Mouse (Mus musculus) liver, adult 2 months (tissue): ENCODE measurements around the gene Adrb1.

ENCODE experiments used
- CTCF ChIP-seq: fragments of 200-500 bp; IDR thresholded peaks from 2 replicates; pipeline ENCODE4 v1.5.1; 2011; ENCODE audit warnings: low read depth, low read length, control low read depth
- POLR2A ChIP-seq: fragments of 200-500 bp; IDR thresholded peaks from 2 replicates; pipeline ENCODE4 v1.6.1; 2011; ENCODE audit warnings: low read length, control low read depth; ENCODE audit not compliant: insufficient read depth; ENCODE audit errors: extremely low read depth

DNA sequence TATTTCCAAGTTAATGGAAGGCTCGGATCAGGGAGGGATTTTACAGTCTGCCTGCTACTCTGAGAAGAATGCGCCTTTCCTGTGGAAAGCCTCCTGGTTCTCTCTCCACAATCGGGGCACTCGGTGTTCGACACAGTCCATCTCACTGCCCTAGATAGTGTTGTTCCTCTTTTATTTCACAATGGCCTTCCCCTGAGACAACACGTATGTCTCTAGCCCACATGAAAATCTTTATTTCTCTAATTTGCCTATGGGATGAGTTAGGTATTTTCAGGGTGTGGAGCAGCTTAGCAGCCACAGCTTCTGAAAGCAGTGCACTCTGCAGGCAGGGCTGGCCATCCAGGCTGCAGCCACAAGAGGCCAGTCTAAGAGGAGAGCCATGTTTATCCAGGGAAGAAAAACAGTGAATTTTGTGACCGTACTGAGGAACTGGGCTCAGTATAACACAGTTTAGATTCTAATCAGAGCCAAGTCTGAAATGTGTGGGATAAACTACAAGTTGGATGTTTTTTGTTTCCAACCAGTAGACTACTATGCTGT lies 12.1 kb downstream of the Adrb1 start:
- TF ChIP-seq CTCF (no peak), POLR2A (no peak)
